Mouse (Mus musculus) liver, postnatal 0 days (tissue): ENCODE measurements around the gene Kif5c.

Experiments
- CTCF ChIP-seq: sonication (generic); IDR thresholded peaks from 2 replicates; pipeline ENCODE4 v1.5.1; 2016; ENCODE audit warnings: antibody characterized with exemption, low read depth
- EP300 ChIP-seq: IDR thresholded peaks from 2 replicates; pipeline ENCODE4 v1.6.1; 2016; ENCODE audit warnings: antibody characterized with exemption, low read depth, mild to moderate bottlenecking

DNA sequence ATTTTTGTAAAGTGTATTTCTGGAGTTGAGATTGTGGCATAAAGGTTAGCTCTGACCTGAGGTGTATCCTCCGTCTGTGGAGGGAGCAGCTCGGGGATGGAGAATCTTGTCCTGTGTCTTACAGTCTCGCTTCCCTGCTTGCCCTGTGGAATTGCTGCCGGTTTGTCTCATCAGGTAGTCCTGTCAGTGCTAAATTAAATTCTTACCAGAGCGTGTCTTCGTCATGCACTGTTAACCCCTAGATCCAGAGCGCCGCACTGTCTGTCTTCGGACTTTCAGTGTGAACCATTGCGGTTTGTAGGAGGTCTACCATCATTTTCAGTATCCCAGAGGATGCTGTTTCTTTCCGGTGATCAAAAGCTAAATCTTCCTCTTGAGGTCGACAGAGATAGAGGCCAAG lies 10.1 kb downstream of the Kif5c start:
- TF ChIP-seq CTCF (no peak), EP300 (no peak)
